Mouse (Mus musculus) naive thymus-derived CD4-positive, alpha-beta T cell, adult 2 months (primary cell): Measurements from ENCODE around the gene A930033H14Rik.
A peak's percentile ranks its signal among the peaks of the same experiment; 100 is the strongest.

Experiments used
- DNase-seq: peaks from one replicate; pipeline ENCODE4 v3.0.0-alpha.2; 2011; ENCODE audit warnings: low read depth

A930033H14Rik gene

DNA sequence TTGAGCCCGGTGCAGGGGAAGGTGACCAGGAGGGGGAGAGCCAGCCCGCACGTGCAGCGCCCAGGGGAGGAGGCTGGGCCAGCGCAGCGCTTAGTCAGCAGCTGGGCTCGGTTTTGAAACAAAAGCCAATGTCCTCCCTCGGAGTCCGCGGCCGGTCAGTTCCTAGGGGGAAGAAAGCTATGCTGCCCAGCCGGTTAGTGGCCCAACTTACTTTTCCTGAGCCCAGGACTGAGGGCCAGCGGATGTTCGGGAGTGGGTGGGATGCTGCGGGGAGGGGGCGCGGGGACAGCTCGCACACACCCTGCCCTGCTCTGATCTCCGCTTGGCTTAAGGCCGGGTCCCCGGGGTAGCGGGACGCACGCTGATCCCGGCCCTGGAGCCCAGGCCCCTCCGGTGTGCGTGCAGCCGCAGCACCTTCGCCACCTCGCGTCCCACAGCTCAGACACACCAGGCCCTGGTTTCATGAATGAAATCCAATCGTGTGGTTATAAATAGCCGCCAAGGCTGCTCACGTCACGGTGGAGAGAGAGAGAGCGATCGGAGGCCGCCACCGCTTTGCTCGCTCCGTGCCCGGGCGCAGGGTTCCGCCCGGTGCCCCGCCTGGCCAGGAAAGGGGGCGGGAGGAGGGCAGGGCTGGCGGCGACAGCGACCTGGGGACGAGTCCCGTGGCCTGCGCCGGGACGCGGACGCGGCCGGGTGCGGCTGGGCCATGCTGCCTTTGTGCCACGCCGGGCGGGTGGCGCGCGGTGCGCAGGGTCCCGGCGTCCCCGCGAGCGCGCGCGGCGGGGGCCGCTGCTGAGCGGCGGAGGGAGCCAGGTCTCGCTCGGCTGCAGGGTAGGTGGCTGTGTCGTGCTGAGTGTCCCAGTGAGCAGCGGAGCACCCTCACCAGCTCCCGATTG, at the start of gene A930033H14Rik:
A930033H14Rik (minus strand) TSS at position 557 of the 899 bp plus-strand sequence.
- peak; percentile 14 for DNase-seq

DNA sequence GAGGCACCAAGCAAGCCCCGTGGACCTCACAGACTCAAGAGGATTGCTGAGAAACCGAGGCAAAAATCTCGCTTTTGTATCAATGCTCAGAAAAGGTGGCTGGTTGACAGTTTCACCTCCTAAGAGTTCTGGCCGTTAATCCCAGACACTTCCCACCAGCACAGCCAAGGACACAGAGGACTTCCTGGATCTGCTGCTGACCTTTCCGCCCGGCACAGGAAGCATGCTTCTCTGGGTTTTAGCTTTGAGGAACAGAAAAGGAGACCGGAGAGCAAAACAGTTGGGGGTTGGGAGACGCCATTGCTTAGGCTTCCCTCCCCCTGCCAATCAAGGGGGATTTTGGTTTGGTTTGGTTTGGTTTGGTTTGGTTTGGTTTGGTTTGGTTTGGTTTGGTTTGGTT, 47.0 kb upstream of the A930033H14Rik start:
- DNase-seq: no peak

DNA sequence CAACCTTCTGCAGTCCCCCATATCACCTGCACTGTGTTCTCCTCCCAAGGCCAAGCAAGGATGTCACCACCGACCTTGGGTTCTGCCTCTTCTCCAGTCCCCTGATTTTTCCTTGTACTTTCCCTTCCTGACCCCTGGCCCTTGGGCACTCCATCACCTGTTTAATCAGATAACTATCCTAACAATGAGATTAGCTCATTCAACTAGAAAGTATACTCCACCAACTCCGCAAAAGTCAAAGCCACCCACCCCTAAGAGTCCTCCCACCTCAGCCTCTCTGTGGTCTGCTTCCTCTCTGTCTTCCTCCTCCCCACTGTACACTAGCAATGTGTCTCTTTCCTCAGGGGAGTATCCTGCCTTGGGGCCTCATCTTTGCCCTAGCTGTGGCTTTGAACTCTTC, 46.3 kb upstream of the A930033H14Rik start:
- DNase-seq: no peak

DNA sequence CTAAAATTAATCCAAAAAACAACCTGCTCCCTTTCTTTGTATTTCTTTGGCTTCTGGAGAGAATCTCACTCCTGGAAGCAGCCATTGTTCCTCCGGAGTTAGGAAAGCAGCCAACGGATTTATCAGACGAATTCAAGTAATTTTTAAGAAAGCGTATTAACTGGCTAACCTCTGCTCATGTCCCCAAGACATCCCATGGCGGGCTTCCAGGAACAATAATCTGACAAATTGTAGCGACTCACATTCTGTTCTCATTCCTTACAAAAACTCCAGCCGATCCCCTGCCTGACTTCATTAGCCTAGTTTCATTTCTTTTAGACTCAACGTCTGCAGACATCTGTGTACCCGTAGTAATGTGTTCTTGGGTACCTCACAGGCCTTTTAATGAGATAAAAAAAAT, 45.7 kb upstream of the A930033H14Rik start:
- no peak for DNase-seq

DNA sequence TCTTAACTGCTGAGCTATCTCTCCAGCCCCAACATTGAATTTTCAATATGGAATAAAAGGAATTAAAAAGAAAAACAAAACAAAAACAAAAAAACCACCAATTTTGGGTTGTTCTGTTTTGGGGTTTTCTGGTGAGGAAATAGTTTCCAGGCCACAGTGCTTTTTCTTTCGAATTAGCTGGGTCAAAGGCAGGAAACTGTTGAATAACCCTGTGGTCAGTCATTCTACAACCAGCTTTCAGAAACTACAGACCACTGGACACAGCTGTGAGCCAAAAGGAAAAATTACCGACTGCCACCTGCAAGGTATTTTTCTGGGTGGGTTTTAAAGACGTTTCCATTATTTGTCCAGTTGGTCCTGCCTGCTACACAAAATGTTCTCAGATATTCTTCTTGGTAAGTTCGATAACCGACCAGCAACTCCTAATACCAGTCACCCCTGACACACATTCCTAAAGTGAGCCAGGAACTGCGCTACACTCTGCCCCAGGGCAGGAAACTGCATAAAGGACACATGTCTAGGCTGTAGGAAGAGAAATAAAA, 44.8 kb upstream of the A930033H14Rik start:
- no peak for DNase-seq

DNA sequence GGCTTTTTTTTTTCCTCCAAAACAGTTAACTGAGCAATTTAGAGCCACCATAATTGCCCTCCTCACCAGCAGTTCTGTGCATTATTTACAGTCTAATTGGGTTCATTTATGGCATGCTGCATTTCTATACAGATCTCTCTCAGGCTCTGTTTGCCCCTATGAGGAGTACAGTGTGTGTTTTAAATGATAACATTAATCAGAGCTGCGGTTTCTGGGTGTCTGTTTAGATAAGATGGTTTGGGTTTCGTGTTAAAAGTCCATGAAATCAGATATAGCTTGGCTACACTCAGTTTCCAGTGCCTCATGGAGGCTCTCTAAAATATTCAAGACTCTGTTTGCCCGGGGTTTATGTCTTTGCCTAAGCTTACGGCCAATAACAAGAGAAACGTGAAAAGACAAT, 42.7 kb upstream of the A930033H14Rik start:
- DNase-seq: no peak

DNA sequence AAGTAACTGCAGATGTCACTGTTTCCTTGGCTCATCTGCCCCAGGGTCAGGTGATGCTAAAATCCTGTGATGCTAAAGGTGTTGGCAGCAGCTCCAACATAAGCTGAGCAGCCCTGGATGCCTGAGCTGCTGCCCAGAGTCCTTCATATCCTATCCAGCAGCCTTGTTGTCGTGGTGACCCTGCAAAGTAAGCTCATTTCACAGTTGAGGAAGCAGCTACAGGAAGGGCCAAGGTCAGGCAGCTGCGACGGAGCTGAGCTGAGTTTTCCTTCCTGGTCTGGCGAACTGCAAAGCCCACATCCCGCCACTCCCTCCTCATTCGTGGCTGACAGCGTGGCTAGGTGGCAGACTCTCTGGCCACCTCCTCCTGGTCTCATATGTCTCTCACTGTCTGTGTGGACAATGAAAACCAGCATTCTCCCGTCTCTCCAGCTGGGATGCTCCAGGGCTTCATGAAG, 41.5 kb upstream of the A930033H14Rik start:
- no peak for DNase-seq

DNA sequence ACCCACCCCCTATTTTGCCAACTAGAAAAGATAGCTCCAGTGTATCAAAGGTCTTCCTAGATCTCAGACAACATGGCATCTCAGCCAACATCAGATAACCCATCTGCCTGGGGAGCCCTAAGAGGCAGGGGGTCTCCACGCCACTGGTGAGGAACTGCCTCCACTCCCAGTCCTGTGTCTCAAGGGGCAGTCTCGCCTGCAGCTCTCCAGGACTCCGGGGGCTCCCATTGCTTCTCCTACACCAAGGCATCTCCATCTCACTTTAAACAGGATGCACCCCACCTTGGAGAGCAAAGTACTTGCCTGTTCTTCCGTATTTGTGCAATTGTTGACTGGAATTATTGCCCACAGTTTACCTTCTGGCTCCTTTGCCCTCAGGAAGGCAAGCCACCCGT, 40.8 kb upstream of the A930033H14Rik start:
- no peak for DNase-seq

DNA sequence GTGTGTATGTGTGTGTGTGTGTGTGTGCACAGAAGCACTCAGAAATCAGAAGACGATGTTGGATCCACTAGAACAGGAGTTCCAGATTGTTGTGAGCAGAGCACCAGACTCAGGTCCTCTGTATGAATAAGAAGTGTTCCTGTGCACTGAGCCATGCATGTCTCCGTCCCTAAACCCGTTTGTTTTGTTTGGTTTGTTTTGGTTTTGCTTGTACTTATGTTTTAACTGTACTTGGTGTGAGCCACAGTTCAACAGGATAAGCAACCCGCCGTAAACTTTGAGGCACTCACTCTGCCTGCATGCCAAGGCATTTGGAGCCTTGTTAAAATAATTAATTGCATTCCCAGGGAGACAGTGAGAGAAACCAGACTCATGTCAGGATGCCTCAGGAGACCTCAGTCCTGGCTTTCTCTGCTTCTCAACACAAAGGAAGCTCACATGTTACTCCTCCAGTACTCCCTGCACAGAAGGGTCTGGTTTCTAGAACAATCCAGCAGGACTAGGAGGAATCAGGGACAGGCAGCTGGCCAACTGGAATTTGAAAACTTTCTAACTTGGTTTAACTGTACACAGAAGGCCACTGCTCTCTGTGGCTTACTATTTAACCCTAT, 40.3 kb upstream of the A930033H14Rik start:
- no peak for DNase-seq

DNA sequence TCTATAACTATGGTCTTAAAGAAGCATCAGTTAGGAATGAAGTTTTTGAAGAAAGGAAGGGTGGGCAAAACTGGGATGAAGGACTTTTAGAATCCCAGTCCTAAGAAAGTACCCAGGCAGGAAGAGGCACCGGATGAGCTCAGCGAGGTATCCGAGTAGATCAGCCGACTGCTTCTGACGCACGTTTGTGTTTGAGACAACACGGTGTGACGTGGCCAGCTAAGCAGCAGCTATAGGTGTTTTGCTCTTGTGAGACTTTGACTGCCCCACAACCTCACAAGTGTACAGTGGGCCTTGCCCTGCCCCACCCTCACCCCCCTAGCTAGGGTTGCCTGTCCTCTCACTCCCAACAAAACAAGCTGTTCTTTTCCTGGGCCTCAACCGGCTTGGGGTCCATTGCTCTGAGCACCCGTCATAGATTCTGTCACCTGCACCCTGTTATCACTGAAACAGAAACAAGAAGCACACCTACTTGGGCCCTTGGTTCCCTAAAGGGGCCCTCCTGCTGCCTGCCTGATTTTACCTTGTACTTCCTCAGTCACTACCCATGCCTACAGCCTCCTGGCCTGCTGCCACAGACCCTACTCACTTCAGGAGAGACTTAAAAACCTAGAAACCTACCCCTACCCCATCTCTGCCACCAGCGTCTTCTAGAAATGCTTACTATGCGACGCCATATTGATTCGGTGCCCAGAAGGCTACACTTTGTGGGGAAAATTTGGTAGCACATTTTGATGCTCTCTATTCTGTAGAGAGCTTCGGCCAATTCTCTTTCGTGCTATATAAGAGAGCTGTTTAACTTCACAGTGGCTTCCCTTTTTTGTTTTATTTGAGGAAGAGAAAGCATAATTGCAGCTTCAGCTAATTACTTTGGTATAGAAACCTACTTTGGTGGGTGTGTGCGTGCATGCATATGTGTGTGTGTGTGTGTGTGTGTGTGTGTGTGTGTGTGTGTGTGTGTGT, 39.5 kb upstream of the A930033H14Rik start:
- DNase-seq: no peak

DNA sequence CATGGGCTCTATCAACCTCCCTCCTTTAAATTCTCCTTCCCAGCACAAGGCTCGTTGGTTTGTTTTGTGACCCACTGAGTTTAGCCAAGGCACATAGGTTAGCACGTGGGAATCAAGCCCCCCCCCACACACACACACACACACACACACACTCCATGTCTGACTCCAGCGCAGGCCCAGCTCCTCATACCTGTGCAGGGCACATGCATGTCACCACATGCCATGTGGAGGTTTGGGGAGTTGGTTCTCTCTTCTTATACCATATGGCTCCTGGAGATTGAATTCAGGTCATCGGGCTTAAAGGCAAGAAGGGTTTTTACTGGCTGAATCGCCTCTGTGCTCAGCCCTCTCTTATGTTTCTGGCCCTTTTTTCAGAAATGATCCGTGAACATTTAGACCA, 38.4 kb upstream of the A930033H14Rik start:
- DNase-seq: no peak

DNA sequence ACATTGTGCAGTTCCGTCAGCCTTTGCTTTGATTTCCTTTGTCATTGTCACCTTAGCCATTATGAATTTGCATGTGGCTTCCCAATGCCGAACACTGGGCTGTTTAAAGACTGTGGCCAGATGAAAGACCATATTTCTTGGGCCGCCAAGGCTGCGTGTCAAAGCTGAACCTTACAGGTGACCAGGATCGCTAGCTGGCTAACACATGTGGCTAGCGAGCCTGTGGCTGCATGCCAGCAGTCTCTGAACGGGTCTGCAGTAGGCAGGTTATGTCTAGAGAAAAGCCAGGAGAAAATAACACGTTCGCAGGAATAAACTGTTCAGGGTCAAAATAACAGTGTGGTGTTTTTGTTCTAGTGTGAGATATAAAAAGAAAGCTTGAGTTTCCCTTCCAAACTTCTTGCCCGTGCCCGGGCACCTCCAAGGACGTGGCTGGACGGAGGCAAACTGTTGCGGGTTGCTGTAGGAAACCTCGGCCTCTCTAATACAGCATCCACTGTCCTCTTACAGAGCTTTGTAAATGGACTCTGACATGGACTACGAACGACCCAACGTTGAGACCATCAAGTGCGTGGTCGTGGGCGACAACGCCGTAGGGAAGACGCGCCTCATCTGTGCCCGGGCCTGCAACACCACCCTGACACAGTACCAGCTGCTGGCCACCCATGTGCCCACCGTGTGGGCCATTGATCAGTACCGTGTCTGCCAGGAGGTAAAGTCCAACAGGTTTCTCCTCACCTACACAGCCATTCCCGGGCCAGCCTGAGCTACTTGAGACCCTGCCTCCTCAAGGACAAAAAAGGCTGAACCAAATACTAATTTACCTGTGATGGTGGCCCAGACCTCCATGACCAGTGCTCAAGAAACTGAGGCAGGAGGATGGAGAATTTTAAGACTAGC, 35.6 kb upstream of the A930033H14Rik start:
- no peak for DNase-seq

DNA sequence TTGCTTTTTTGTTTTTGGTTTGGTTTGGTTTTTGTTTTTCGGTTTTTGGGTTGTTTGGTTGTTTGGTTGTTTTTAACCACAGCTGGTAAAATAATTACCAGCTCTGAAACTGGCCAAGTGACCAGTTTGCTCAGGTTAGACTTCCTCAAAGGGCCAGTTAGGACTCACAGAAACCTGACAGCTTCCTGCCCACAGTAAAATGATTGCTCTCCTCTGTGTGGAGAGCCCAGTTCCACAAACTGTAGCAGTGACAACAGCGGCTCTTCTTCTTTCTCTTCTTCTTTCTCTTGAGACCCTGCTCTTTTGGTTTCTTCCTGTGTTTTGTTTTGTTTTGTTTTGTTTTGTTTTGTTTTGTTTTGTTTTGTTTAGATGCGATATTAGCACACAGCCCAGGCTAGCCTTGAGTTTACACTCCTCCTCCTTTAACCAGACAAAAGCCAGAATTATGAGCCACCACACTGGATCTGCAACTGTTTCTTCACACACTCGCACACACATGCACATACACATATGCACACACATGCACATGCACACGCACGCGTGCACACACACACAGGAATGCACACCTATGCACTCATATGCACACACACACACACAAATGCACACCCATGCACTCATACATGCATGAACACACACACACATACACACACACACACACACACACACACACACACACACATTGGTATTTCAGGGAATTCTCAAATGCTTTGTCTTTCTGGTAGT, 34.6 kb upstream of the A930033H14Rik start:
- DNase-seq: no peak

DNA sequence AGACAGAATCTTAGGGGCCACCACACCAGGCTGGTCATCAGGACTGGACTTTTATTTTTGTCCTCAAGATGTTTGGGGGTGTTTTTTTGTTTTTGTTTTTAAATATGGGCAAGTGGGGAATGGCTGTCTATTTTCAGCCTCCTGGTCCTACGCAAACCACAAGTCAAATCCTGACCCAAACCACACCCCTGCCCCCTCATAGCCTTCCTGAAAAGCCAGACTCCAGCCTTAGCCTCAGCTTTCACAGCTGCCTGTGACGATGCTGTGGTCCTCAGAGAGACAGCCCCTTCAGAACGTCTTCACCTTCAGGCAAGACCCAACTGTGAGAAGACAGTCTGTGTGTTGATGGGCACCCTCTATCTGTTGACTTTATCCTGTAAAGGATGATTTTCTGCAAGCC, 33.9 kb upstream of the A930033H14Rik start:
- DNase-seq: no peak

DNA sequence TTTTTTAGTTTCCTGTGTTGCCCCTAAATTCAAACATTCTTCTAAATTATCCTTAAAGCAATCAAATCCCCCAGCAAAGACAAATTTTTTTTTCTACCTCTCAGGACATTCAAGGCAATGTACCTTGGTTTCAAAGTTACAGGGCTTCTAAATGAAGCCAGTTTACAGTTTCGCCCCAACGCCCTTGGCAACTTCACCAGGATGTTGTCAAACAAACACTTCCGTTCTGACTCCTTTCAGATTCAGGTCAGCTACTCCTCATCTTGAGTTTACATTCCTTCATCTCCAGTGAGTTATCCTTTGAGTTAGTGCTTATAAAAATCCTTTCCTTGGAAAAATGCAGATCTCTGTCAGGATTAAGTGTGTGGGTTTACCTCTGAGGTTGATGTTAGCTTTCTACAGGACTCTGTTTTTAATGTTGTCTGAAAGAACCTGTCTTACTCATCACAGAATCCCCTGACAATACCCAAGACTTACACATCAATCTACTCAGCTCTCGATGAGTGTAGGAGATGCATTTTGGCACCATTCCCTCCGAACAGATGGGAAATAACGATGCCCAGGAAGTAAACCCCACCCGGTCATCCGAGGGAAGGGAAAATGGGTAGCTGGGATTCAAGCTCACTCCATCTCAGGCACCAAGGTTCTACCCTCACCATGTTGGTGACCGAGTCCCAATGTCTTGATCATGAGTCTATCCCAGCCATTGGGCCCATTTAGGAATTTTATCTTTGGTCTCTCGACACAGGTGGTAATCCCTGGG, 33.2 kb upstream of the A930033H14Rik start:
- DNase-seq: no peak

DNA sequence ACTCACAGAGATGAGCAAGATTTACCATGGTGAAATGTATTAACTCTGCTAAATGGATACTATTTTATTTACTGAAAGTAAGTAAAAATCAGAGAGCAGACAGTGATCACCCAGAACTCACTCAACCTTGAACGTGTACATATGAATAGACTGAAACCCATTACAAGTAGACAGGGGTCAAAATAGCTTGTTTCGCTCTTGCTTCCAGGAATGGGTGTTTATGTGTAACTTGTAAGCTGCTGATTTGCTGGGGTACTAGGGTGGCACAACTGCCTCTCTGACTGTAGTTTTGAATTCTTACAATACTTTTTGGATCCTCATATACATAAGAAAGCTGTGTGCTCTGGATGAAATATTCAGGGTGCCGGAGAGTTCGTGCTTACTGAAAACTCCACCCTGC, 32.3 kb upstream of the A930033H14Rik start:
- DNase-seq: no peak

DNA sequence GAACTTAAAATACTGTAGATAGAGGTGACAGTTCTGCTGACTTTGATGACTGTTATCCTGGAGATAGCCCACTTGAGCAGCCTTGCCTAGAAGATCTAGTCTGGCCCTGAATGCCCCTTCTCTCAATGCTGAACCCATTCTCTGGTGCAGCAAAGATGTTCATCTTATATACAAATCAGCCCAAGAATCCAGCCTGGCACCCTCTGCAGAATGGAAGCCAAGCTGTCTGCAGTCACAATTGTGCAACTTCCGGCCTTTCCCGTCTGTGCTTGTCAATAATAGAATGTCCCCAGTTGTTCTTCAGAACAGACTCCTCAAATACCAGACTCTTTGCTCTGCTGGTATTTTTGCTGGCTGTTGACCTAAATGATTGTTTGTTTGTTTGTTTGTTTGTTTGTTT, 27.6 kb upstream of the A930033H14Rik start:
- DNase-seq: no peak

DNA sequence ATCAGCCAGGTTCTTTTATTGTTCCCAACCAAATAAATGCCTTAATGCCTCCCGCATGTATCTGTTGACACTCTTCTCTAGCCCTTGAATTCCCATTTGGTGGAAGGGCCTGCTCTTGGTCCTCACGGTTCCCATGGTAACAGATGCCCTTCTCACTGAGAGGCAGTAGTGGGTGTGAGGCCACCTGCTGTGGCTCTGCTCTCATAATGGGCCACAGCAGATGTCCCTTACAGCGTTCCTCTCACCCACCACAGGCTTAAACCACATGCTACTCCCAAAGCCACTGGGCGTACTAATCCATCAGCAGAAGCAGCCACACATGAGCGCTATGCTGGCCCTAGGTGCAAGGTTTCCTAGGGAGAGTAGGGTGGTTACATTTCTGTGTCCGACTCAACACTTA, 25.4 kb upstream of the A930033H14Rik start:
- DNase-seq: no peak

DNA sequence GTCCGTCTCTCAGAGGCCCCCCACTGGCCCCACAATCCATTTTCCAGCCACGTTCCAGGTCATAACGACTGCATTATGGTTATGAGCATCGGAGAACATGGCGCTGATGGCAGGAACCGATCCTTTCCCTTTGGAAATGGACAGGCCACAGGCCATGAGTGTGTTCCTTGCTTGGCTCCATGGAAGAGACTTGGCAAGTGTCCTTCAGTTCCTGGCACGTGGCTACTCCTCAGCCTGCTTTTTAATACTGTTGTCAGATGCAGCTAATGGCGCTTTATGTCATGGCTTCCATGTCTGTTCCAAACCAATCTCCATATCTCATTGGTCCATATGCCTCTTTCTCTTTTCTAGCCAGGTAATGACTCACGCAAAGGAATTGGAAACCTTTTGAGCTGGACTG, 24.9 kb upstream of the A930033H14Rik start:
- DNase-seq: no peak

DNA sequence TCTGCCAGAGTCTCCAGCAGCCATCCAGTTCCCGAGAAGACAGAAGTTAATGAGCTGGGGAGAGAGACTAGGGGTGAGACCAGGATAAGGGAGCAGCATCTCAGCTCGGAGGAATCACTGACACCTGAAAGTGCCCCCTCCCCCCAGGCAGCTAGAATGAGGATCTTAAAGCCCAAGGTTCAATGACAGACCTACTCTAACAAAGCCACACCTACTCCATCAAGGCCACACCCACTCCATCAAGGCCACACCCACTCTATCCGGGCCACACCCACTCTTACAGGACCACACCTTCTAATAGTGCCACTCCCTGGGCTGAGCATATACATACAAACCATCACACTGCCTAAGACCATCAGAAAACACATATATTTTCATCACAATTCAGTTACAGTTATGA, 24.3 kb upstream of the A930033H14Rik start:
- no peak for DNase-seq
